Mouse (Mus musculus) kidney, adult 2 months (tissue): ENCODE results near the gene Batf. TPM values are rescaled to one million over a fixed set of nuclear protein-coding genes. Genes with fewer than 3 reads are reported as not detected.
A peak's percentile ranks its signal among the peaks of the same experiment; 100 is the strongest.

Source experiments
- DNase-seq: peaks from one replicate; pipeline ENCODE4 v3.0.0; 2021
- H3K27ac ChIP-seq: fragments of 200-500 bp; 2 replicates; pipeline ENCODE4 v1.5.1; 2012; ENCODE audit warnings: low read depth, low read length, control low read depth, inconsistent platforms; ENCODE audit not compliant: insufficient read depth
- H3K27me3 ChIP-seq: fragments of 200-500 bp; replicated peaks from 2 replicates; pipeline ENCODE4 v1.6.1; 2012; ENCODE audit warnings: mild to moderate bottlenecking, moderate library complexity, low read length, inconsistent platforms; ENCODE audit not compliant: control insufficient read depth, insufficient read depth
- H3K36me3 ChIP-seq: fragments of 200-500 bp; 2 replicates; pipeline ENCODE4 v1.6.1; 2012; ENCODE audit warnings: mild to moderate bottlenecking, moderate library complexity, low read length, inconsistent platforms; ENCODE audit not compliant: control insufficient read depth, insufficient read depth
- H3K4me1 ChIP-seq: fragments of 200-500 bp; 2 replicates; pipeline ENCODE4 v1.6.1; 2011; ENCODE audit warnings: low read length; ENCODE audit not compliant: control insufficient read depth, insufficient read depth
- H3K4me3 ChIP-seq: fragments of 200-500 bp; 2 replicates; pipeline ENCODE4 v1.5.1; 2011; ENCODE audit warnings: mild to moderate bottlenecking, low read depth, low read length, control low read depth; ENCODE audit not compliant: insufficient read depth
- CTCF ChIP-seq: fragments of 200-500 bp; conservative IDR thresholded peaks from 2 replicates; pipeline ENCODE4 v1.5.1; 2011; ENCODE audit warnings: low read depth, mild to moderate bottlenecking, control low read depth, low read length, moderate library complexity, mixed read lengths; ENCODE audit not compliant: insufficient read depth, insufficient read length
- POLR2A ChIP-seq: fragments of 200-500 bp; IDR thresholded peaks from one replicate; pipeline ENCODE4 v1.6.1; 2011; ENCODE audit warnings: low read depth, low read length, control low read depth
- WGBS: fragments of 180-500 bp; shearing (Covaris S2); methylation state at CpG from one replicate; pipeline ENCODE4 v1.1.7; 2018; 5-methylcytosine and 5-hydroxymethylcytosine counted together
- polyA plus RNA-seq: library from polyadenylated mRNA; depleted of rRNA; stranded (reverse); fragments of >200 nt; gene quantifications from 2 replicates; pipeline ENCODE4 v1.2.3, GENCODE M21; 2012

Gene Batf
- polyA plus RNA-seq, 1 experiment = 2.0 TPM

DNA sequence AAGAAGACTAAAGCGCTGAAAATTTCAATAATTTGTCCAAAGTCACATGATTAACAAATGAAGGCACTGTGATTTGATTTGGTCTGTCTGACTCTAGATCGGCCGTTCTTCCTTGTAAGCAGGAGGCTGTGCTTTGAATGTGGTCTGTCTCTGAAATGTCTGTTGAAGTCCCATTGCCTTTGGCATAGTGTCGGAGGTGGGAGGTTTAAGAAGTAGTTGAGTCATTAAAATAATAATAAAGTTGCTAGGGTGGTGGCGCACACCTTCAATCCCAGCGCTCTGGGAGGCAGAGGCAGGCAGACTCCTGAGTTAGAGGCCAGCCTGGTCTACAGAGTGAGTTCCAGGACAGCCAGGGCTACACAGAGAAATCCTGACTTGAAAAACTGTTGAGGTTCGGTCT, 19.4 kb upstream of the Batf start:
- Histone ChIP-seq H3K4me1 (no peaks in the 10 kb centered on the region), H3K27me3 (no peaks in the 10 kb centered on the region), H3K4me3 (no peak overlapping the region), H3K36me3 (no peaks in the 10 kb centered on the region), H3K27ac (no peak overlapping the region)
- DNase-seq = no peak
- 95% methylated on average over 7 of the region's 7 CpGs for WGBS
- TF ChIP-seq CTCF = no peak

DNA sequence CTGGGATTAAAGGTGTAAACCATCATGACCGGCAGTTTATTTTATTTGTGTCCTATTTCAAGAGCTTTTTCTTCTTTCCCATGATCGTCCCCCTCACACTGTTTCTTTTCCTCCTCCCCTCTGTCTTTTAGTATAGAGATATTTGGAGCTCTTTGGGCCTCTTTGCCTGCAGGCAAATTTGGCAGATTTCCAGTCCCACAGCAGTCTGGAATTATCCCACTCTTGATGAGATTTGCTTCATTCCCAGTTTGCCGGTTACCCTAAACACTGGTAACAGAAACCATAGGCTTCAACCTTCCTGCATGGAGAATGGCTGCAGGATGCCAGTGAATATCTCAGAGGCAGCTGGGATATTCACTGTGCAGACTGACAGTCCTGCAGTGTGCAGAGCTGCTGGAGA, 17.8 kb upstream of the Batf start:
- Histone ChIP-seq H3K4me1 (no peaks in the 10 kb centered on the region), H3K4me3 (no peak overlapping the region), H3K27ac (no peak overlapping the region), H3K27me3 (no peaks in the 10 kb centered on the region), H3K36me3 (no peaks in the 10 kb centered on the region)
- TF ChIP-seq POLR2A = no peak
- TF ChIP-seq CTCF = no peak
- 44% methylated on average over 3 of the region's 3 CpGs for WGBS
- no peak for DNase-seq

- Histone ChIP-seq H3K36me3 (no peaks in the 10 kb centered on the region), H3K4me3 (no peak overlapping the region), H3K27ac (no peak overlapping the region), H3K27me3 (no peaks in the 10 kb centered on the region), H3K4me1 (no peaks in the 10 kb centered on the region)
- 46% methylated on average over 3 of the region's 3 CpGs for WGBS
- TF ChIP-seq POLR2A (no peak), CTCF (no peak)
- DNase-seq = peak; percentile 14
Measured at GRCm38 (mm10) chr12:85670080-85670479, 16.4 kb upstream of the Batf start.

DNA sequence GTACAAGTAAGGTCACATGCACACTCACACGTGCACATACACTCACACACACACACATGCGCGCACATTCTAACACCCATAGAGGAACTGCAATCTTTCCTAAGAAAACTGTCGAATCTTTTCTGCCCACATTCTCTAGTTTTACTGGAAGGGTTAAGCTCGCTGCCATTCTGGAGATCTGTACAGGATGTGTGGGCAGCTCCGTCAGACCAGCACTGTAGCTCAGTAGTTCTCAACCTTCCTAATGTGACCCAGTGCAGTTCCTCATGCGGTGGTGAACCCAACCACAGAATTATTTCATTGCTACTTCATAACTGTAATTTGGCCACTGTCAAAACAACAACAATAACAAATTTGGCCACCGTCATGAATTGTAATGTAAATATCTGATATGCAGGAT, 12.6 kb upstream of the Batf start:
- TF ChIP-seq POLR2A (no peak), CTCF (no peak)
- DNase-seq = no peak
- no peak overlapping the region for H3K27ac ChIP-seq
- no peaks in the 10 kb centered on the region for H3K36me3 ChIP-seq
- WGBS = 86% methylated on average over 8 of the region's 8 CpGs
- no peak overlapping the region for H3K4me3 ChIP-seq
- no peaks in the 10 kb centered on the region for H3K27me3 ChIP-seq
- H3K4me1 ChIP-seq = no peaks in the 10 kb centered on the region

GRCm38 (mm10) chr12:85679117-85679516, 7.4 kb upstream of the Batf start:
- no peaks in the 10 kb centered on the region for H3K4me1 ChIP-seq
- no peak for TF ChIP-seq CTCF
- no peak for TF ChIP-seq POLR2A
- WGBS = 76% methylated on average over 5 of the region's 5 CpGs

GRCm38 (mm10) chr12:85679808-85680207, 6.7 kb upstream of the Batf start:
- H3K27me3 ChIP-seq = no peaks in the 10 kb centered on the region
- H3K27ac ChIP-seq = no peak overlapping the region
- H3K4me1 ChIP-seq = no peaks in the 10 kb centered on the region
- WGBS = 68% methylated on average over 2 of the region's 2 CpGs
- DNase-seq = no peak
- H3K4me3 ChIP-seq = no peak overlapping the region
- no peaks in the 10 kb centered on the region for H3K36me3 ChIP-seq
- 0 out of 2 replicates have a peak, but pooled peaks have one; percentile 11 for TF ChIP-seq CTCF
- no peak for TF ChIP-seq POLR2A

More at GRCm38 (mm10) chr12:85679117-85679516, 7.4 kb upstream of the Batf start:
- no peak overlapping the region for H3K4me3 ChIP-seq
- no peak for DNase-seq
- no peak overlapping the region for H3K27ac ChIP-seq
- H3K36me3 ChIP-seq = no peaks in the 10 kb centered on the region
- no peaks in the 10 kb centered on the region for H3K27me3 ChIP-seq

GRCm38 (mm10) chr12:85682328-85682727, 4.1 kb upstream of the Batf start:
- Histone ChIP-seq H3K27me3 (no peaks in the 10 kb centered on the region), H3K27ac (no peak overlapping the region), H3K36me3 (no peaks in the 10 kb centered on the region), H3K4me3 (no peak overlapping the region), H3K4me1 (no peaks in the 10 kb centered on the region)
- TF ChIP-seq POLR2A (no peak), CTCF (0 out of 2 replicates have a peak, but pooled peaks have one; percentile 1)
- DNase-seq = no peak
- WGBS = 49% methylated on average over 2 of the region's 2 CpGs

- H3K27ac ChIP-seq = no peak overlapping the region
- no peak for TF ChIP-seq CTCF
- TF ChIP-seq POLR2A = no peak
- DNase-seq = no peak
- H3K4me1 ChIP-seq = no peaks in the 10 kb centered on the region
- H3K4me3 ChIP-seq = no peak overlapping the region
- no peaks in the 10 kb centered on the region for H3K27me3 ChIP-seq
- 78% methylated on average over 16 of the region's 16 CpGs for WGBS
- H3K36me3 ChIP-seq = no peaks in the 10 kb centered on the region
Measured at GRCm38 (mm10) chr12:85684411-85685275, 1.8 kb upstream of the Batf start.
